In the genomic region with DNA sequence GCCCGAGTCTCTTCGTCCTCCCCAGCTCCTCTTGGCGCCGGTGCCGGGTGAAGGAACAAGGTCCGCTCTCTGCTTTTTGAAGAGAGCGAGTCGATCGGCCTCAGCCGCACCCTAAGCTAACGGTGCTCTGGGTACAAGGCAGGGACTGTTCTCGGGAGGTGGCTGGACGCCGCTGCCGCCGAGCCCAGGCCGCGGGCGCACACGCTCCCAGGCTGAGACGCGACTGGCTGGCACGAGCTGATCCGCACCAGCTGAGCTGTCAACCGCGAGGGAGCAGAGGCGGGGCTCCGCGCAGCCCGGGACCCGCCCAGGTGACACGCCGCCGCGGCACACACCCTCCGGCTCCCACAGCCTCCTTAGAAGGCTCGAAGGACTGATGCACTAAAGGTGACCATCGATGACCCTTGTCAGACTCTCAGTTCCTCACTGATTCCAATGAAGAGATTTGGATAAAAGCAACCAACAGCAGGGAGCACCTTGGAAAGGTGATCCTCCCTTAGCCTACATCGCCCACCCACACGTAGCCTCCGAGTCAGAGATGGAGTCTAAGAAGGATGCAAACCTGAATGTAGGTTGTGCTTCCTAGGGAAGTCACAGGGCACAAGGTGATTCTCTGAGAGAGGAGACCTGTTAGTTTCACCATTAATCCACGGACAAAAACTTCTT, we compare ENCODE assay signal across 8 mouse cellular contexts. TPM values are rescaled to one million over a fixed set of nuclear protein-coding genes. Genes with fewer than 3 reads are reported as not detected.
DNase-seq lines count a peak whose midpoint lies in the region; ATAC-seq lines count a peak whose summit lies in the region.

No protein-coding gene starts in this region.

- no peaks in the 10 kb centered on the region for H3K9me3 ChIP-seq in hindbrain, embryonic 13.5 days

- peak overlapping the region; percentile 96 for H3K4me2 ChIP-seq in hindbrain, embryonic 13.5 days

- peak; percentile 63 to 68 for DNase-seq in cerebellum, postnatal 36 days
- peak; percentile 80 to 86 for DNase-seq in frontal cortex, postnatal 36 days (ENCODE audit: low spot score in 2 of 2)
- peak; percentile 68 for DNase-seq in left cerebral cortex, adult 11 months (ENCODE audit: low spot score)
- peak; percentile 59 for DNase-seq in lung, postnatal 25 days (ENCODE audit: low spot score)
- peak; percentile 89 for DNase-seq in right cerebral cortex, adult 18-20 months
- DNase-seq in urinary bladder, adult 18-20 months (ENCODE audit: low spot score in 2 of 2): peak; percentile 44 to 52

- H3K4me1 ChIP-seq in hindbrain, embryonic 13.5 days (replicated peaks): peaks cover 9% of the 10 kb centered on the region

- peak overlapping the region; percentile 59 for H3K4me3 ChIP-seq in hindbrain, embryonic 13.5 days

- H3K36me3 ChIP-seq in hindbrain, embryonic 13.5 days: no peaks in the 10 kb centered on the region

- WGBS in hindbrain, embryonic 13.5 days: 3% methylated on average over 42 of the region's 42 CpGs

- H3K27me3 ChIP-seq in hindbrain, embryonic 13.5 days: peaks cover 38% of the 10 kb centered on the region

- H3K27ac ChIP-seq in hindbrain, embryonic 13.5 days: 0 out of 2 replicates have a peak overlapping the region, but pooled peaks have one; percentile 31

- H3K9ac ChIP-seq in hindbrain, embryonic 13.5 days: peak overlapping the region; percentile 81

- peak; percentile 69 for ATAC-seq in activated CD4-positive, CD25-positive, alpha-beta regulatory T cell, adult 4 months
- ATAC-seq in hindbrain, embryonic 13.5 days (ENCODE audit: low FRiP score): peak; percentile 89

RNA-seq across cellular contexts. Expression of a gene that starts 20.4 kb away (rescaled TPM):
- 10 to 100 TPM in 1 of 2 experiments, 1 to 10 TPM in 1; 8.0 to 10.8 TPM for polyA plus RNA-seq in activated CD4-positive, CD25-positive, alpha-beta regulatory T cell, adult 4 months (2017; shearing (Covaris generic))
- polyA plus RNA-seq in hindbrain, embryonic 13.5 days (2015; fragmentation: Nextera tagmentation; extraction: Ambion mirVana): 58.6 and 60.4 TPM in 2 replicates

RNA-seq across cellular contexts. Expression of a gene that starts 32.8 kb away (rescaled TPM):
- polyA plus RNA-seq in activated CD4-positive, CD25-positive, alpha-beta regulatory T cell, adult 4 months (2017; shearing (Covaris generic)): 10 to 100 TPM; 73.7 to 77.3 TPM
- 103 and 105 TPM in 2 replicates for polyA plus RNA-seq in hindbrain, embryonic 13.5 days (2015; fragmentation: Nextera tagmentation; extraction: Ambion mirVana)

Comparison
In these comparisons a context has a peak if more than half of its experiments do, and no peak if none do; other contexts are left out.
1. Peak in every context shown above with its lines: DNase-seq, ATAC-seq, H3K4me3 ChIP-seq and H3K27ac ChIP-seq.